Mouse (Mus musculus): ENCODE data around the gene Grm1. TPM values are rescaled to one million over a fixed set of nuclear protein-coding genes. Genes with fewer than 3 reads are reported as not detected.

Gene Grm1
- polyA plus RNA-seq, 1 experiment from 2014 or later = 14.6 TPM

GRCm38 (mm10) chr10:10734561-10734960 lies 347.6 kb downstream of the Grm1 start:
- WGBS = 52% methylated on average over 5 of the region's 5 CpGs
- Histone ChIP-seq H3K36me3 (ENCODE audit: control insufficient read depth, insufficient read depth, low read length) (no peaks in the 10 kb centered on the region), H3K4me2 (ENCODE audit: low read length) (no peak overlapping the region), H3K4me1 (ENCODE audit: control insufficient read depth, insufficient read depth, low read depth, low read length) (no peaks in the 10 kb centered on the region), H3K27ac (ENCODE audit: low read depth, low read length) (no peak overlapping the region), H3K9me3 (ENCODE audit: control insufficient read depth, low read length) (no peaks in the 10 kb centered on the region), H3K9ac (ENCODE audit: low read depth, low read length) (no peak overlapping the region), H3K27me3 (replicated peaks; ENCODE audit: control insufficient read depth, insufficient read depth, low read length) (no peaks in the 10 kb centered on the region; the same call in 1 of the 2 replicates), H3K4me3 (ENCODE audit: low read length) (no peak overlapping the region)
- ATAC-seq = 0 out of 2 replicates have a peak, but pooled peaks have one; percentile 24

DNA sequence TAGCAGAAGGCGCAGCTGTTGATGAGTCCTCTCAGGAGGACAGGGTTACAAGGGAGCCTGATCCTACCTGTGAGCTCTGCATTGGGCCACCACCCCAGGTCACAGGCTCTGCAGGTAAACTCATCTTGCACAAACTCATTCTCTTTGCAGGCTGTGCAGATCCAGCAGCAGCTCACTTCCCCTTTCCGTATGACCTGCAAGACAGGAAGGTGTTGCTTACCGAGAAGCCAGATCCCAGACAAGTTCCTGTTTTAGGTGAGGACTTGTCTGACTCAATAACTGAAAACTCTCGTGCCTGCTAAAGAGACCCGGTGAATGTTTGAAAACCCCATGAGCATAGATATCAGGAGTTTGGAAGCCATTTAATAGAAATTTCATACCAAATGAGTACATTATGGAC lies 349.1 kb downstream of the Grm1 start:
- Histone ChIP-seq H3K36me3 (ENCODE audit: control insufficient read depth, insufficient read depth, low read length) (no peaks in the 10 kb centered on the region), H3K4me2 (ENCODE audit: low read length) (no peak overlapping the region), H3K4me3 (ENCODE audit: low read length) (no peak overlapping the region), H3K27me3 (replicated peaks; ENCODE audit: control insufficient read depth, insufficient read depth, low read length) (no peaks in the 10 kb centered on the region; the same call in 1 of the 2 replicates), H3K4me1 (ENCODE audit: control insufficient read depth, insufficient read depth, low read depth, low read length) (no peaks in the 10 kb centered on the region), H3K27ac (ENCODE audit: low read depth, low read length) (no peak overlapping the region), H3K9ac (ENCODE audit: low read depth, low read length) (no peak overlapping the region), H3K9me3 (ENCODE audit: control insufficient read depth, low read length) (no peaks in the 10 kb centered on the region)
- ATAC-seq = no peak
- 85% methylated on average over 5 of the region's 5 CpGs for WGBS

GRCm38 (mm10) chr10:10726501-10726900 lies 355.7 kb downstream of the Grm1 start:
- no peak for ATAC-seq
- Histone ChIP-seq H3K9ac (ENCODE audit: low read depth, low read length) (no peak overlapping the region), H3K36me3 (ENCODE audit: control insufficient read depth, insufficient read depth, low read length) (no peaks in the 10 kb centered on the region), H3K27me3 (replicated peaks; ENCODE audit: control insufficient read depth, insufficient read depth, low read length) (no peaks in the 10 kb centered on the region), H3K4me1 (ENCODE audit: control insufficient read depth, insufficient read depth, low read depth, low read length) (no peaks in the 10 kb centered on the region), H3K27ac (ENCODE audit: low read depth, low read length) (no peak overlapping the region), H3K4me3 (ENCODE audit: low read length) (no peak overlapping the region), H3K9me3 (ENCODE audit: control insufficient read depth, low read length) (no peaks in the 10 kb centered on the region), H3K4me2 (ENCODE audit: low read length) (no peak overlapping the region)
- WGBS = 83% methylated on average over 3 of the region's 3 CpGs

DNA sequence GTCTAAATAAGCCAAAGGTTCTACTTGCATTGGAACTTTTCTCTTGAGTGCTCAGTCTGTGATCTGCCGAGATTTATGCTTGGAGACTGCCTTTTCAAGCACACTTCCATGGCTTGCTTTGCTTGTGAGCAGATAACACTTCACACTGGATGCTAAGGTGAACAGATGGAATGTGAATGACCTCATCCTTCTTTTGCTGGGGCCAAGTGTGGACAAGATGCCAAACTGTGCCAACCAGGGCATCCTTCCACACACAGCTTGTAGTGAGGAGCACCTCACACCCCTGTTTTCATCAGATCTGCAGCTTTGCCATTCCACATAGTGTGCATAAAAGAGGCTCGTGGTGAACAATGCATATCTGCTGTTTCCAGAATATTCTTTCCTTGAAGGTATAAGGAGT lies 371.3 kb downstream of the Grm1 start:
- no peak overlapping the region for H3K27ac ChIP-seq (ENCODE audit: low read depth, low read length)
- ATAC-seq = no peak
- WGBS = 79% methylated on average over 2 of the region's 2 CpGs

GRCm38 (mm10) chr10:10710359-10710758 lies 371.8 kb downstream of the Grm1 start:
- Histone ChIP-seq H3K4me1 (ENCODE audit: control insufficient read depth, insufficient read depth, low read depth, low read length) (no peaks in the 10 kb centered on the region), H3K27ac (ENCODE audit: low read depth, low read length) (no peak overlapping the region), H3K27me3 (replicated peaks; ENCODE audit: control insufficient read depth, insufficient read depth, low read length) (no peaks in the 10 kb centered on the region), H3K9me3 (ENCODE audit: control insufficient read depth, low read length) (no peaks in the 10 kb centered on the region), H3K9ac (ENCODE audit: low read depth, low read length) (no peak overlapping the region), H3K4me2 (ENCODE audit: low read length) (no peak overlapping the region), H3K4me3 (ENCODE audit: low read length) (no peak overlapping the region), H3K36me3 (ENCODE audit: control insufficient read depth, insufficient read depth, low read length) (no peaks in the 10 kb centered on the region)
- no peak for ATAC-seq
- WGBS = 90% methylated on average over 2 of the region's 2 CpGs

More for the DNA sequence above, 371.3 kb downstream of the Grm1 start:
- H3K4me3 ChIP-seq (ENCODE audit: low read length) = no peak overlapping the region
- no peak overlapping the region for H3K9ac ChIP-seq (ENCODE audit: low read depth, low read length)
- no peaks in the 10 kb centered on the region for H3K4me1 ChIP-seq (ENCODE audit: control insufficient read depth, insufficient read depth, low read depth, low read length)
- H3K4me2 ChIP-seq (ENCODE audit: low read length) = no peak overlapping the region
- H3K36me3 ChIP-seq (ENCODE audit: control insufficient read depth, insufficient read depth, low read length) = no peaks in the 10 kb centered on the region
- H3K9me3 ChIP-seq (ENCODE audit: control insufficient read depth, low read length) = no peaks in the 10 kb centered on the region
- H3K27me3 ChIP-seq (replicated peaks; ENCODE audit: control insufficient read depth, insufficient read depth, low read length) = no peaks in the 10 kb centered on the region

DNA sequence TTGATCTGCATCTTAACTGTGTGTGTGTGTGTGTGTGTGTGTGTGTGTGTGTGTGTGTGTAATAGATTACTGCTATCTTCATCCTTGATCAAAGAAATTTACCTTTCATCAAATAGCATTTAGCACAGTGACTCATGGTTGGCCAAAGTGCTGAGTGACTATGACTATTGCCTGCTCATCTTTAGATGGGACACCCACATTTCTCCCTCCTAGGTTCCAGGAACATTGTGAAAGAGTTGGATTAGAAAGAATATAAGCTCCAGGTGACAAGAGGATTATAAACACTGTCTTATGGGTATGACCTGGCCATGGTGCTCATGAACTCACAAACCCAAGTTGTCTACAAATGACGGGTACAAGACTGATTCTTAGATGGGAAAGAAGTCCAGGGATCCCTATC lies 374.1 kb downstream of the Grm1 start:
- H3K4me2 ChIP-seq (ENCODE audit: low read length) = no peak overlapping the region
- no peaks in the 10 kb centered on the region for H3K36me3 ChIP-seq (ENCODE audit: control insufficient read depth, insufficient read depth, low read length)
- WGBS = 71% methylated on average over 1 of the region's 1 CpGs
- H3K9me3 ChIP-seq (ENCODE audit: control insufficient read depth, low read length) = no peaks in the 10 kb centered on the region
- ATAC-seq = no peak
- H3K27ac ChIP-seq (ENCODE audit: low read depth, low read length) = no peak overlapping the region
- no peak overlapping the region for H3K9ac ChIP-seq (ENCODE audit: low read depth, low read length)
- H3K27me3 ChIP-seq (replicated peaks; ENCODE audit: control insufficient read depth, insufficient read depth, low read length) = no peaks in the 10 kb centered on the region
- no peak overlapping the region for H3K4me3 ChIP-seq (ENCODE audit: low read length)
- no peaks in the 10 kb centered on the region for H3K4me1 ChIP-seq (ENCODE audit: control insufficient read depth, insufficient read depth, low read depth, low read length)

GRCm38 (mm10) chr10:10701326-10701725 lies 380.8 kb downstream of the Grm1 start:
- WGBS = 81% methylated on average over 1 of the region's 1 CpGs
- no peak for ATAC-seq
- Histone ChIP-seq H3K27ac (ENCODE audit: low read depth, low read length) (no peak overlapping the region), H3K4me3 (ENCODE audit: low read length) (no peak overlapping the region), H3K36me3 (ENCODE audit: control insufficient read depth, insufficient read depth, low read length) (no peaks in the 10 kb centered on the region), H3K4me1 (ENCODE audit: control insufficient read depth, insufficient read depth, low read depth, low read length) (no peaks in the 10 kb centered on the region), H3K9ac (ENCODE audit: low read depth, low read length) (no peak overlapping the region), H3K9me3 (ENCODE audit: control insufficient read depth, low read length) (no peaks in the 10 kb centered on the region), H3K27me3 (replicated peaks; ENCODE audit: control insufficient read depth, insufficient read depth, low read length) (no peaks in the 10 kb centered on the region), H3K4me2 (ENCODE audit: low read length) (no peak overlapping the region)

DNA sequence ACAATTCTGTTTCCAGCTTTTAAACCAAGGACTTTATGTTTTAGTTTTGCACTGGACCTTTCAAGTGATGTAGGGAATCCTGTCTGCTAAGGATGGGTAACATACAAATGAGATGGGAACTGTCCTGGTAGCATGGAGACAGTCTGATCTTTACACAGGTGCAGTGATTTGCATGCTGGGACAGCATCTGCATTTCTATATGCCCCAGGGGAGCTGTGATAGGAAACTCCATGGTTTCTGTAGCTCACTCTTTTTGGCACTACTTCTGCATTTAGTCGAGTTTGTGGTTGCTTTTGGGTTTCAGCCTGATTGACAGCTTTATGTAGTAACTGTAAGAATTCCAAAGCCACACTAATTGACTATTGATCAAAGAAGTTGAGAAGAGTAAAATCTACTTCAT lies 381.3 kb downstream of the Grm1 start:
- H3K9ac ChIP-seq (ENCODE audit: low read depth, low read length) = no peak overlapping the region

DNA sequence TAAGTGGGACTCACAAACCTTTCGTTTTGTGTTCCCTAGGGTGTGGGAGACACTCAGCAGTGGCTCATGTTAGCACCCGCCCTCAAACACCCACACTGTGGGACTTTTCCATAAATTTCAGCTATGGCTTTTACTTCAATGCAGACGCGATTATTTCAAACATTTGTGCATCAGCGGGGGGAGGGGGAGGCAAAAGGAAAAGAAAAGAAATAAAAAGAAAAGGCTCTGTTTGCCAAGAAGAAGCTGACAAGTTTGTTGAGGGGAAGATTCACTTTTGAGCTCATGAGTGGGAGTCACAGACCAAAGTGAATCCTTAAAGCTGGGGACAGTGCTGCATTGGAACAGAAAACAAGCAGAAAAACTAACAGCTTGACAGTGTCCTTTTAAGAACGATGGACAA lies 384.7 kb downstream of the Grm1 start:
- WGBS = 75% methylated on average over 6 of the region's 6 CpGs
- Histone ChIP-seq H3K4me2 (ENCODE audit: low read length) (no peak overlapping the region), H3K4me1 (ENCODE audit: control insufficient read depth, insufficient read depth, low read depth, low read length) (no peaks in the 10 kb centered on the region), H3K4me3 (ENCODE audit: low read length) (no peak overlapping the region), H3K36me3 (ENCODE audit: control insufficient read depth, insufficient read depth, low read length) (no peaks in the 10 kb centered on the region), H3K27ac (ENCODE audit: low read depth, low read length) (no peak overlapping the region), H3K9ac (ENCODE audit: low read depth, low read length) (no peak overlapping the region), H3K27me3 (replicated peaks; ENCODE audit: control insufficient read depth, insufficient read depth, low read length) (no peaks in the 10 kb centered on the region), H3K9me3 (ENCODE audit: control insufficient read depth, low read length) (no peaks in the 10 kb centered on the region)
- ATAC-seq = no peak

More for the DNA sequence above, 381.3 kb downstream of the Grm1 start:
- Histone ChIP-seq H3K9me3 (ENCODE audit: control insufficient read depth, low read length) (no peaks in the 10 kb centered on the region), H3K36me3 (ENCODE audit: control insufficient read depth, insufficient read depth, low read length) (no peaks in the 10 kb centered on the region), H3K27ac (ENCODE audit: low read depth, low read length) (no peak overlapping the region), H3K27me3 (replicated peaks; ENCODE audit: control insufficient read depth, insufficient read depth, low read length) (no peaks in the 10 kb centered on the region), H3K4me1 (ENCODE audit: control insufficient read depth, insufficient read depth, low read depth, low read length) (no peaks in the 10 kb centered on the region), H3K4me2 (ENCODE audit: low read length) (no peak overlapping the region), H3K4me3 (ENCODE audit: low read length) (no peak overlapping the region)
- no peak for ATAC-seq
- WGBS = 63% methylated on average over 1 of the region's 1 CpGs

GRCm38 (mm10) chr10:10689668-10690223 lies 392.4 kb downstream of the Grm1 start:
- peak overlapping the region; percentile 96 for H3K4me2 ChIP-seq (ENCODE audit: low read length)
- H3K27me3 ChIP-seq (replicated peaks; ENCODE audit: control insufficient read depth, insufficient read depth, low read length) = no peaks in the 10 kb centered on the region
- no peak overlapping the region for H3K27ac ChIP-seq (ENCODE audit: low read depth, low read length)
- no peaks in the 10 kb centered on the region for H3K9me3 ChIP-seq (ENCODE audit: control insufficient read depth, low read length)
- peak overlapping the region; percentile 57 for H3K4me3 ChIP-seq (ENCODE audit: low read length)
- peak overlapping the region; percentile 68 for H3K9ac ChIP-seq (ENCODE audit: low read depth, low read length)
- H3K36me3 ChIP-seq (ENCODE audit: control insufficient read depth, insufficient read depth, low read length) = no peaks in the 10 kb centered on the region
- 9% methylated on average over 11 of the region's 11 CpGs for WGBS
- peaks cover 5% of the 10 kb centered on the region; the same call in 1 of the 2 replicates for H3K4me1 ChIP-seq (ENCODE audit: control insufficient read depth, insufficient read depth, low read depth, low read length)
- peak; percentile 73 for ATAC-seq

All from hindbrain, embryonic 16.5 days (tissue).